In the genomic region with DNA sequence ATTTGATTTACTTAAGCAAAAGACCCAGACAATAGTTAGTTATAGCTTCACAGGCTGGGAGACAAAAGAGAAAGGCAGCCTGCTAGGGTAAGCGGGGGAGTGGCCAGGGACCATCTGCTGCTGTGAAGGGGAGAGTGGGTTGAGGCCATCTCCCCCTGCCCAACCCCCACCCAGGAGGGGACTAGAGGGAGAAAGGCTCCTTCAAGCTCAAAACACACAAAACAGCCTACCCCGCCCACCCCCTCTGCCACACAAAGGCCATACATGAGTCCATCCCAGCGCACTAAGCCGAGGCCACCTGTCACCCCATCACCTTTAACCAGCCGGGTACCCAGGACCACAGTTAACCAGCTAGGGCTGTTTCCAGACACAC, we compare ENCODE assay signal across 9 mouse cellular contexts. TPM values are rescaled to one million over a fixed set of nuclear protein-coding genes. Genes with fewer than 3 reads are reported as not detected.
DNase-seq lines count a peak whose midpoint lies in the region; ATAC-seq and TF ChIP-seq lines count a peak whose summit lies in the region.
"Had no signal": no experiment of that assay in that cellular context is flagged by ENCODE, and none has a peak within 500 bp of the region (broad histone marks: within the 10 kb centered on the region; RNA-seq: fewer than 3 reads in every experiment).

No protein-coding gene starts in this region.

- H3K4me3 ChIP-seq in layer of hippocampus, adult 2 months, result peak overlapping the region; percentile 28; the same call in 1 of the 2 replicates
- no peak overlapping the region; the same call in 1 of the 2 replicates for H3K4me3 ChIP-seq in neural tube, embryonic 14.5 days (ENCODE audit: low read depth, low read length)

- peaks cover 19% of the 10 kb centered on the region for H3K4me1 ChIP-seq in neural tube, embryonic 14.5 days (ENCODE audit: control insufficient read depth, insufficient read depth, low read length)

- DNase-seq in layer of hippocampus, adult 2 months (ENCODE audit: low spot score in 2 of 2), result no peak
- DNase-seq in layer of hippocampus, adult 18-20 months (ENCODE audit: low spot score in 2 of 2), result no peak
- peak; percentile 86 for DNase-seq in embryo, embryonic 10.5 days (ENCODE audit: low spot score)
- DNase-seq in induced T-regulatory cell, adult 2 months (ENCODE audit: low read depth), result peak; percentile 40
- DNase-seq in layer of hippocampus, adult 9-10 months (ENCODE audit: low spot score), result no peak
- DNase-seq in adrenal gland, postnatal 25 days, result no peak
- DNase-seq in adrenal gland, adult 2 months, result no peak

- TF ChIP-seq CTCF in layer of hippocampus, adult 2 months (conservative IDR thresholded peaks at IDR 0.05), result no peak

- H3K4me2 ChIP-seq in neural tube, embryonic 14.5 days (ENCODE audit: low read depth, low read length), result peak overlapping the region; percentile 35

- H3K27ac ChIP-seq in layer of hippocampus, adult 2 months, result peak overlapping the region; percentile 78; the same call in 1 of the 2 replicates
- H3K27ac ChIP-seq in neural tube, embryonic 14.5 days (ENCODE audit: low read depth, low read length), result peak overlapping the region; percentile 73

- no peaks in the 10 kb centered on the region for H3K27me3 ChIP-seq in neural tube, embryonic 14.5 days (ENCODE audit: control insufficient read depth, insufficient read depth, low read length)

- no peak overlapping the region; the same call in 1 of the 2 replicates for H3K9ac ChIP-seq in neural tube, embryonic 14.5 days (replicated peaks; ENCODE audit: low read depth, low read length)

- ATAC-seq in neural tube, embryonic 14.5 days (ENCODE audit: low read depth), result peak; percentile 32; the same call in 1 of the 2 replicates

- H3K36me3 ChIP-seq in neural tube, embryonic 14.5 days (ENCODE audit: control insufficient read depth, insufficient read depth, low read length), result no peaks in the 10 kb centered on the region

- no peaks in the 10 kb centered on the region for H3K9me3 ChIP-seq in neural tube, embryonic 14.5 days (ENCODE audit: control insufficient read depth, low read length)

- 5% methylated on average over 5 of the region's 5 CpGs for WGBS in neural tube, embryonic 14.5 days

RNA-seq across cellular contexts. Expression of gene Mfng, which starts 2.3 kb away (rescaled TPM):
- 1 to 10 TPM; 4.4 to 4.7 TPM for total RNA-seq in layer of hippocampus, adult 2 months (2021)
- 1 to 10 TPM; 6.0 to 6.2 TPM for total RNA-seq in layer of hippocampus, adult 18-20 months (2021)
- 6.9 and 10.2 TPM in 2 replicates for polyA plus RNA-seq in neural tube, embryonic 14.5 days (2014; fragmentation: Nextera tagmentation; extraction: Ambion mirVana)
- 11.9 and 14.5 TPM in 2 replicates for total RNA-seq in adrenal gland, postnatal 25 days (2021)
- total RNA-seq in adrenal gland, adult 2 months (2021), result 10 to 100 TPM in 1 of 2 experiments, 1 to 10 TPM in 1; 8.7 to 18.1 TPM
- polyA plus RNA-seq in adrenal gland, adult 2 months (2012; rRNA removed), result 46.7 and 61.0 TPM in 2 replicates

RNA-seq across cellular contexts. Expression of gene Card10, which starts 31.9 kb away (rescaled TPM):
- 1 to 10 TPM; 5.4 to 5.5 TPM for total RNA-seq in layer of hippocampus, adult 2 months (2021)
- total RNA-seq in layer of hippocampus, adult 18-20 months (2021), result 1 to 10 TPM; 5.9 to 6.7 TPM
- polyA plus RNA-seq in neural tube, embryonic 14.5 days (2014; fragmentation: Nextera tagmentation; extraction: Ambion mirVana), result 1.8 and 2.2 TPM in 2 replicates
- total RNA-seq in adrenal gland, postnatal 25 days (2021), result 6.5 and 7.0 TPM in 2 replicates
- total RNA-seq in adrenal gland, adult 2 months (2021), result 10 to 100 TPM in 1 of 2 experiments, 1 to 10 TPM in 1; 4.9 to 10.9 TPM
- polyA plus RNA-seq in adrenal gland, adult 2 months (2012; rRNA removed), result 18.1 and 26.5 TPM in 2 replicates

RNA-seq across cellular contexts. Expression of gene Elfn2, which starts 52.4 kb away (rescaled TPM):
- total RNA-seq in layer of hippocampus, adult 2 months (2021), result 100 to 1,000 TPM; 202 to 204 TPM
- 100 to 1,000 TPM; 206 to 214 TPM for total RNA-seq in layer of hippocampus, adult 18-20 months (2021)
- polyA plus RNA-seq in neural tube, embryonic 14.5 days (2014; fragmentation: Nextera tagmentation; extraction: Ambion mirVana), result 4.1 and 6.8 TPM in 2 replicates
- total RNA-seq in adrenal gland, postnatal 25 days (2021), result 2.4 and 7.8 TPM in 2 replicates
- total RNA-seq in adrenal gland, adult 2 months (2021), result 1 to 10 TPM; 3.2 to 3.6 TPM
- 1.7 and 2.3 TPM in 2 replicates for polyA plus RNA-seq in adrenal gland, adult 2 months (2012; rRNA removed)
- total RNA-seq: neutrophil, adult 5-6 weeks had no signal

Comparison
In these comparisons a context has a peak if more than half of its experiments do, and no peak if none do; other contexts are left out.
1. DNase-seq: peak in embryo, embryonic 10.5 days (single experiment) and induced T-regulatory cell, adult 2 months (single experiment); none in layer of hippocampus, adult 2 months (0 of 2), layer of hippocampus, adult 18-20 months (0 of 2), layer of hippocampus, adult 9-10 months (single experiment), adrenal gland, postnatal 25 days (single experiment) and adrenal gland, adult 2 months (single experiment).
2. RNA of gene Elfn2, which starts 52.4 kb away (total RNA-seq): 206 to 214 TPM in layer of hippocampus, adult 18-20 months and 202 to 204 TPM in layer of hippocampus, adult 2 months; 2.4 to 7.8 TPM in adrenal gland, postnatal 25 days and 3.2 to 3.6 TPM in adrenal gland, adult 2 months; every median in the first group is over 10 times any median in the second.